15 mouse cellular contexts compared by ENCODE assay signal in the genomic region with DNA sequence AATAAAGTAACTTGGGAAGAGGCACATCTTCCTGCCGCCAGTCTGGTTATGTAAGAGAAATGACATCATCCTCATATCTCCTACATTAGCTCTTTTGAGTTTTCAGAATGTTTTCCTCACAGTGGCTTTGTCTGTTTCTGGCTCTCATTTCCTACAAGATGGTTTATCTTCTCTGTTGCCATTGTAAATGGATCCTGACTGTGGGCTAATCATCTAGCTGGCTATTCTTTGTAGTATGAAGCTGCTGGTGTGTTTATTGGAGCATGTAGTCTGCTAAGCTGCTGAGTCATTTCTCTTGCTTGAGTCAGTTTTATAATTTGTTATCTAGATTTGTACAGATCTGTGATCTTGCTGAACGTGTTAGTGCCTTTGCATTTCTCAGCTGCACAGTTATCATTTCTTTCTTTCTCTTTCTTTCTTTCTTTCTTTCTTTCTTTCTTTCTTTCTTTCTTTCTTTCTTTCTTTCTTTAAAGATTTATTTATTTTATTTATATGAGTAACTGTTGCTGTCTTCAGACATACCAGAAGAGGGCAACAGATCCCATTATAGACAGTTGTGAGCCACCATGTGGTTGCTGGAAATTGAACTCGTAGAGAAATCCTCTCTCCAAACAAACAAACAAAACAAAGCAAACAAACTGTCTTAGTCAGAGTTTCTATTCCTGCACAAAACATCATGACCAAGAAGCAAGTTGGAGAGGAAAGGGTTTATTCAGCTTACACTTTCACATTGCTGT. TPM values are rescaled to one million over a fixed set of nuclear protein-coding genes. Genes with fewer than 3 reads are reported as not detected.
DNase-seq lines count a peak whose midpoint lies in the region; ATAC-seq and TF ChIP-seq lines count a peak whose summit lies in the region.
"Had no signal": no experiment of that assay in that cellular context is flagged by ENCODE, and none has a peak within 500 bp of the region (broad histone marks: within the 10 kb centered on the region; RNA-seq: fewer than 3 reads in every experiment).

No protein-coding gene starts in this region.

- WGBS in forebrain, postnatal 0 days = 40% methylated on average over 3 of the region's 3 CpGs
- WGBS in forebrain, embryonic 14.5 days = 52% methylated on average over 3 of the region's 3 CpGs
- 25% methylated on average over 3 of the region's 3 CpGs for WGBS in kidney, postnatal 0 days

- H3K4me3 ChIP-seq in forebrain, postnatal 0 days (ENCODE audit: low read depth, low read length) = no peak overlapping the region
- no peak overlapping the region for H3K4me3 ChIP-seq in forebrain, embryonic 14.5 days (ENCODE audit: low read depth, low read length)
- H3K4me3 ChIP-seq in kidney, postnatal 0 days (replicated peaks; ENCODE audit: low read depth, low read length) = no peak overlapping the region
- H3K4me3 ChIP-seq in MEL (ENCODE audit: control insufficient read depth in 1 of 2, insufficient read depth in 1 of 2, low read depth in 2 of 2, low read length in 2 of 2) (peak overlapping the region in 1 of 2 experiments; percentile 38; a peak in 2 of 4 replicates), myocyte (no peak overlapping the region)
- H3K4me3 ChIP-seq: erythroblast, embryonic 14.5 days; midbrain, embryonic 13.5 days; neural tube, embryonic 15.5 days had no signal

- H3K9me3 ChIP-seq in forebrain, postnatal 0 days (ENCODE audit: low read length) = no peaks in the 10 kb centered on the region
- no peaks in the 10 kb centered on the region for H3K9me3 ChIP-seq in forebrain, embryonic 14.5 days (replicated peaks; ENCODE audit: control insufficient read depth, low read length)
- no peaks in the 10 kb centered on the region for H3K9me3 ChIP-seq in kidney, postnatal 0 days (replicated peaks; ENCODE audit: low read length)
- no peaks in the 10 kb centered on the region for H3K9me3 ChIP-seq in MEL (replicated peaks; ENCODE audit: insufficient read depth, low read length)
- H3K9me3 ChIP-seq: midbrain, embryonic 13.5 days; neural tube, embryonic 15.5 days had no signal

- H3K4me1 ChIP-seq in forebrain, postnatal 0 days (ENCODE audit: insufficient read depth) = no peaks in the 10 kb centered on the region
- no peaks in the 10 kb centered on the region for H3K4me1 ChIP-seq in forebrain, embryonic 14.5 days (ENCODE audit: control insufficient read depth, insufficient read depth, low read length)
- 0 out of 2 replicates have a peak, but pooled peaks cover under 1% of the 10 kb centered on the region for H3K4me1 ChIP-seq in kidney, postnatal 0 days (replicated peaks; ENCODE audit: insufficient read depth, low read length)
- H3K4me1 ChIP-seq in MEL (ENCODE audit: control insufficient read depth in 1 of 2, insufficient read depth in 2 of 2, low read length in 2 of 2) = peaks cover 10 to 17% of the 10 kb centered on the region in 2 experiments; a peak in 3 of 4 replicates
- H3K4me1 ChIP-seq: midbrain, embryonic 13.5 days had no signal

- no peak for ATAC-seq in forebrain, postnatal 0 days
- no peak for ATAC-seq in forebrain, embryonic 14.5 days
- ATAC-seq in kidney, postnatal 0 days (replicated peaks; ENCODE audit: low FRiP score, low read depth) = no peak
- ATAC-seq: CD4-positive, CD25-positive, alpha-beta regulatory T cell, adult 4 months; midbrain, embryonic 13.5 days had no signal

- no peak overlapping the region for H3K27ac ChIP-seq in forebrain, postnatal 0 days (ENCODE audit: low read depth, low read length)
- H3K27ac ChIP-seq in forebrain, embryonic 14.5 days (ENCODE audit: low read depth, low read length) = no peak overlapping the region
- no peak overlapping the region for H3K27ac ChIP-seq in kidney, postnatal 0 days
- peak overlapping the region; percentile 73 for H3K27ac ChIP-seq in MEL (ENCODE audit: control insufficient read depth, low read depth, low read length)
- H3K27ac ChIP-seq: midbrain, embryonic 13.5 days; neural tube, embryonic 15.5 days had no signal

- TF ChIP-seq EP300 in MEL (IDR thresholded peaks at IDR 0.05; ENCODE audit: low read depth in 1 of 2, low read length in 2 of 2) = peak in 1 of 2 experiments; percentile 41; a peak in 1 of 4 replicates

- intact Hi-C loops in left cerebral cortex, postnatal 4 days (cut with DNase I) = no loop called here

- TF ChIP-seq RAD21 in MEL (IDR thresholded peaks at IDR 0.05; ENCODE audit: low read depth, low read length) = no peak

- DNase-seq in forebrain, postnatal 0 days = no peak
- DNase-seq in forebrain, embryonic 14.5 days (ENCODE audit: low spot score) = no peak
- DNase-seq in kidney, postnatal 0 days (ENCODE audit: low spot score) = peak; percentile 40
- no peak for DNase-seq in kidney, adult 8-10 months
- DNase-seq in MEL (ENCODE audit: low read depth, low spot score) = peak; percentile 74
- DNase-seq in layer of hippocampus, postnatal 36 days = no peak
- DNase-seq in left cerebral cortex, postnatal 4 days = no peak
- DNase-seq: cerebellum, postnatal 25 days; lung, adult 2 months; right cerebral cortex, postnatal 25 days had no signal

- H3K4me2 ChIP-seq in forebrain, postnatal 0 days (ENCODE audit: low read depth) = no peak overlapping the region
- no peak overlapping the region for H3K4me2 ChIP-seq in forebrain, embryonic 14.5 days (ENCODE audit: low read length)
- H3K4me2 ChIP-seq in kidney, postnatal 0 days (ENCODE audit: low read length) = no peak overlapping the region
- H3K4me2 ChIP-seq in myocyte (ENCODE audit: low read depth) = peak overlapping the region; percentile 79
- H3K4me2 ChIP-seq: midbrain, embryonic 13.5 days; neural tube, embryonic 15.5 days had no signal

- no peak overlapping the region for H3ac ChIP-seq in myocyte (ENCODE audit: control insufficient read depth, insufficient read length)

- TF ChIP-seq POLR2A in MEL (IDR thresholded peaks at IDR 0.05; ENCODE audit: control insufficient read depth in 1 of 2, insufficient read depth in 1 of 2, low read depth in 1 of 2, low read length in 2 of 2, poor library complexity in 1 of 2) (no peak), myocyte (IDR thresholded peaks at IDR 0.05; ENCODE audit: insufficient read length, low read depth) (no peak)

- H3K9ac ChIP-seq in forebrain, postnatal 0 days = no peak overlapping the region
- H3K9ac ChIP-seq in forebrain, embryonic 14.5 days (ENCODE audit: low read length) = no peak overlapping the region
- H3K9ac ChIP-seq in kidney, postnatal 0 days (ENCODE audit: low read depth, low read length) = no peak overlapping the region
- H3K9ac ChIP-seq in MEL (ENCODE audit: control insufficient read depth, low read depth, low read length, poor library complexity, severe bottlenecking) = peak overlapping the region; percentile 35
- H3K9ac ChIP-seq: midbrain, embryonic 13.5 days; neural tube, embryonic 15.5 days had no signal

- peak; percentile 22; the same call in 1 of the 2 replicates for TF ChIP-seq CTCF in forebrain, postnatal 0 days (IDR thresholded peaks at IDR 0.05; ENCODE audit: low read depth)
- peak; percentile 45 for TF ChIP-seq CTCF in kidney, postnatal 0 days (IDR thresholded peaks at IDR 0.05; ENCODE audit: low read depth)
- TF ChIP-seq CTCF in MEL (IDR thresholded peaks at IDR 0.05 in 2 of 3, conservative IDR thresholded peaks at IDR 0.05 in 1 of 3; ENCODE audit: control insufficient read depth in 1 of 3, insufficient read depth in 1 of 3, low read depth in 2 of 3, low read length in 3 of 3, poor library complexity in 1 of 3, severe bottlenecking in 1 of 3) = peak in 1 of 3 experiments; percentile 40; a peak in 2 of 6 replicates

- H3K27me3 ChIP-seq in forebrain, postnatal 0 days (ENCODE audit: insufficient read depth, low read length) = no peaks in the 10 kb centered on the region
- 0 out of 2 replicates have a peak, but pooled peaks cover 4% of the 10 kb centered on the region for H3K27me3 ChIP-seq in forebrain, embryonic 14.5 days (replicated peaks; ENCODE audit: control insufficient read depth, insufficient read depth, low read length)
- H3K27me3 ChIP-seq in kidney, postnatal 0 days (ENCODE audit: insufficient read depth, low read length) = no peaks in the 10 kb centered on the region
- H3K27me3 ChIP-seq in MEL (ENCODE audit: control insufficient read depth in 1 of 2, insufficient read depth in 2 of 2, low read length in 2 of 2) (no peaks in the 10 kb centered on the region), myocyte (ENCODE audit: control insufficient read depth, insufficient read depth, insufficient read length) (no peaks in the 10 kb centered on the region)

- H3K79me2 ChIP-seq in MEL (ENCODE audit: control insufficient read depth, insufficient read depth, low read length, poor library complexity) (no peaks in the 10 kb centered on the region), myocyte (ENCODE audit: control insufficient read depth, insufficient read depth) (no peaks in the 10 kb centered on the region)

- no peaks in the 10 kb centered on the region for H3K36me3 ChIP-seq in forebrain, postnatal 0 days (ENCODE audit: insufficient read depth)
- no peaks in the 10 kb centered on the region for H3K36me3 ChIP-seq in forebrain, embryonic 14.5 days (ENCODE audit: control insufficient read depth, insufficient read depth, low read length)
- no peaks in the 10 kb centered on the region for H3K36me3 ChIP-seq in kidney, postnatal 0 days (ENCODE audit: insufficient read depth, low read length)
- H3K36me3 ChIP-seq in MEL (ENCODE audit: control insufficient read depth in 1 of 2, insufficient read depth in 2 of 2, low read length in 2 of 2) = peaks cover 0 to 10% of the 10 kb centered on the region in 2 experiments; a peak in 2 of 4 replicates
- H3K36me3 ChIP-seq in myocyte (ENCODE audit: control insufficient read depth, insufficient read depth) = no peaks in the 10 kb centered on the region
- H3K36me3 ChIP-seq: midbrain, embryonic 13.5 days; neural tube, embryonic 15.5 days had no signal

TF ChIP-seq in MEL, 35 proteins besides CTCF, POLR2A, EP300 and RAD21 (continues in another document):
- no peak for TF ChIP-seq ZC3H11A (IDR thresholded peaks at IDR 0.05; ENCODE audit: low read depth, low read length)
- peak; percentile 81 for TF ChIP-seq ETS1 (IDR thresholded peaks at IDR 0.05; ENCODE audit: low read depth, low read length)

TF ChIP-seq in myocyte, 11 proteins besides CTCF, POLR2A, EP300 and RAD21 (continues in another document):
- TF ChIP-seq MYOG (IDR thresholded peaks at IDR 0.05; ENCODE audit: control insufficient read depth in 1 of 3, insufficient read depth in 1 of 3, insufficient read length in 2 of 3, low read depth in 2 of 3) (no peak), CEBPB (IDR thresholded peaks at IDR 0.05; ENCODE audit: insufficient read depth, poor library complexity, severe bottlenecking) (no peak)

RNA-seq across cellular contexts. Expression of gene Rhou, which starts 19.2 kb away (rescaled TPM):
- 41.1 and 52.5 TPM in 2 replicates for total RNA-seq in forebrain, postnatal 0 days (2014; rRNA removed)
- 7.6 and 10.5 TPM in 2 replicates for polyA plus RNA-seq in forebrain, postnatal 0 days (2015; fragmentation: Nextera tagmentation; extraction: Ambion mirVana)
- polyA plus RNA-seq in forebrain, embryonic 14.5 days (2014; fragmentation: Nextera tagmentation; extraction: Ambion mirVana) = 7.1 and 7.2 TPM in 2 replicates
- polyA plus RNA-seq in kidney, postnatal 0 days (2015; fragmentation: Nextera tagmentation; extraction: Ambion mirVana) = 4.3 and 4.9 TPM in 2 replicates
- not detected in 2 replicates for total RNA-seq in MEL (2012; rRNA removed)
- not detected for polyA plus RNA-seq in MEL (2012; ENCODE audit: insufficient read depth in 1 of 2, insufficient read length in 2 of 2, low read depth in 1 of 2, low replicate concordance in 2 of 2, missing spikeins in 1 of 2)
- 11.8 TPM for polyA plus RNA-seq in myocyte (2012; fragmentation: generic; extraction: Trizol)
- total RNA-seq in layer of hippocampus, postnatal 36 days (2021) = 10 to 100 TPM; 36.0 to 45.7 TPM
- total RNA-seq in left cerebral cortex, postnatal 4 days (2021) = 10 to 100 TPM; 78.0 to 89.0 TPM
- polyA plus RNA-seq: erythroblast, embryonic 14.5 days had no signal

Comparison
In these comparisons a context has a peak if more than half of its experiments do, and no peak if none do; other contexts are left out.
1. DNase-seq: peak in kidney, postnatal 0 days (single experiment) and MEL (single experiment); none in forebrain, postnatal 0 days (single experiment), forebrain, embryonic 14.5 days (single experiment), kidney, adult 8-10 months (0 of 2), layer of hippocampus, postnatal 36 days (0 of 2) and left cerebral cortex, postnatal 4 days (single experiment).